ENCODE assay signal across 8 mouse cellular contexts in genomic region chrX:162642402-162643090, GRCm38 (mm10). TPM values are rescaled to one million over a fixed set of nuclear protein-coding genes. Genes with fewer than 3 reads are reported as not detected.
DNase-seq lines count a peak whose midpoint lies in the region; ATAC-seq and TF ChIP-seq lines count a peak whose summit lies in the region.

No protein-coding gene starts in this region.

- H3K4me2 ChIP-seq in heart, embryonic 15.5 days = peak overlapping the region; percentile 91
- peak overlapping the region; percentile 79 for H3K4me2 ChIP-seq in liver, postnatal 0 days (ENCODE audit: low read depth, low read length)
- peak overlapping the region; percentile 71 for H3K4me2 ChIP-seq in stomach, postnatal 0 days (replicated peaks; ENCODE audit: low read depth)

- H3K9ac ChIP-seq in heart, embryonic 15.5 days = no peak overlapping the region
- H3K9ac ChIP-seq in liver, postnatal 0 days (replicated peaks) = no peak overlapping the region; the same call in 1 of the 2 replicates
- H3K9ac ChIP-seq in stomach, postnatal 0 days (ENCODE audit: low read length) = no peak overlapping the region

- TF ChIP-seq CTCF in liver, postnatal 0 days (IDR thresholded peaks at IDR 0.05; ENCODE audit: low read depth) = no peak
- no peak for TF ChIP-seq CTCF in stomach, postnatal 0 days (IDR thresholded peaks at IDR 0.05; ENCODE audit: low read depth)

- H3K9me3 ChIP-seq in heart, embryonic 15.5 days (replicated peaks) = no peaks in the 10 kb centered on the region
- no peaks in the 10 kb centered on the region for H3K9me3 ChIP-seq in liver, postnatal 0 days (ENCODE audit: low read length)
- no peaks in the 10 kb centered on the region for H3K9me3 ChIP-seq in stomach, postnatal 0 days (ENCODE audit: control insufficient read depth, low read length)

- no peak for ATAC-seq in heart, embryonic 15.5 days (replicated peaks; ENCODE audit: insufficient number of reproducible peaks, insufficient read depth, low FRiP score, low read depth)
- peak; percentile 74 for ATAC-seq in liver, postnatal 0 days
- peak; percentile 67 for ATAC-seq in stomach, postnatal 0 days (ENCODE audit: low FRiP score, low TSS enrichment)

- no peak overlapping the region for H3K27ac ChIP-seq in heart, embryonic 15.5 days
- peak overlapping the region; percentile 2; the same call in 1 of the 2 replicates for H3K27ac ChIP-seq in liver, postnatal 0 days (ENCODE audit: low read depth)
- no peak overlapping the region for H3K27ac ChIP-seq in stomach, postnatal 0 days (replicated peaks)

- H3K36me3 ChIP-seq in heart, embryonic 15.5 days = no peaks in the 10 kb centered on the region
- H3K36me3 ChIP-seq in liver, postnatal 0 days (replicated peaks; ENCODE audit: insufficient read depth, low read length) = no peaks in the 10 kb centered on the region
- H3K36me3 ChIP-seq in stomach, postnatal 0 days (ENCODE audit: control insufficient read depth, insufficient read depth, low read length) = no peaks in the 10 kb centered on the region

- TF ChIP-seq EP300 in liver, postnatal 0 days (IDR thresholded peaks at IDR 0.05; ENCODE audit: low read depth) = no peak
- no peak for TF ChIP-seq EP300 in stomach, postnatal 0 days (optimal IDR thresholded peaks at IDR 0.05)

- 50% methylated on average over 11 of the region's 11 CpGs for WGBS in heart, embryonic 15.5 days
- WGBS in liver, postnatal 0 days (ENCODE audit: insufficient replicate concordance) = 29% methylated on average over 10 of the region's 11 CpGs
- WGBS in stomach, postnatal 0 days = 35% methylated on average over 11 of the region's 11 CpGs

- peak overlapping the region; percentile 63 for H3K4me3 ChIP-seq in heart, embryonic 15.5 days
- H3K4me3 ChIP-seq in liver, postnatal 0 days (ENCODE audit: low read depth, low read length) = peak overlapping the region; percentile 66
- H3K4me3 ChIP-seq in stomach, postnatal 0 days (ENCODE audit: low read depth, low read length) = peak overlapping the region; percentile 56

- H3K4me1 ChIP-seq in heart, embryonic 15.5 days (replicated peaks) = no peaks in the 10 kb centered on the region
- H3K4me1 ChIP-seq in liver, postnatal 0 days (ENCODE audit: insufficient read depth) = no peaks in the 10 kb centered on the region
- H3K4me1 ChIP-seq in stomach, postnatal 0 days (replicated peaks; ENCODE audit: control insufficient read depth, insufficient read depth) = no peaks in the 10 kb centered on the region

- H3K27me3 ChIP-seq in heart, embryonic 15.5 days = no peaks in the 10 kb centered on the region
- H3K27me3 ChIP-seq in liver, postnatal 0 days (ENCODE audit: insufficient read depth, low read length) = 0 out of 2 replicates have a peak, but pooled peaks cover 4% of the 10 kb centered on the region
- H3K27me3 ChIP-seq in stomach, postnatal 0 days (ENCODE audit: control insufficient read depth, insufficient read depth, low read length) = no peaks in the 10 kb centered on the region

- peak; percentile 11 for DNase-seq in cerebellum, adult 9-11 months
- DNase-seq in cerebellum, adult 11 months = no peak
- peak; percentile 80 for DNase-seq in MEL-GATA-1-ER (ENCODE audit: extremely low read depth, low read depth)
- peak; percentile 19 for DNase-seq in liver, postnatal 0 days
- peak; percentile 19 for DNase-seq in stomach, postnatal 0 days (ENCODE audit: low spot score)
- no peak for DNase-seq in B cell, adult 2 months
- no peak for DNase-seq in layer of hippocampus, postnatal 14 days (ENCODE audit: low spot score in 2 of 2)

RNA-seq across cellular contexts. Expression of gene Reps2, which starts 0.9 kb away (rescaled TPM):
- polyA plus RNA-seq in heart, embryonic 15.5 days (2015; fragmentation: Nextera tagmentation; extraction: Ambion mirVana) = 0.40 and 0.43 TPM in 2 replicates
- polyA plus RNA-seq in liver, postnatal 0 days (2015; fragmentation: Nextera tagmentation; extraction: Ambion mirVana) = 0.90 and 1.1 TPM in 2 replicates
- polyA plus RNA-seq in stomach, postnatal 0 days (2015; fragmentation: Nextera tagmentation; extraction: Ambion mirVana) = 0.72 and 1.0 TPM in 2 replicates
- total RNA-seq in layer of hippocampus, postnatal 14 days (2021) = 100 to 1,000 TPM in 1 of 2 experiments, 10 to 100 TPM in 1; 87.3 to 113 TPM

Comparison
In these comparisons a context has a peak if more than half of its experiments do, and no peak if none do; other contexts are left out.
1. DNase-seq: peak in cerebellum, adult 9-11 months (single experiment), MEL-GATA-1-ER (single experiment), liver, postnatal 0 days (single experiment) and stomach, postnatal 0 days (single experiment); none in cerebellum, adult 11 months (single experiment), B cell, adult 2 months (0 of 2) and layer of hippocampus, postnatal 14 days (0 of 2).
2. Peak in every context shown above with its lines, with median percentiles within 50 percentile points of each other: H3K4me2 ChIP-seq and H3K4me3 ChIP-seq.